Mouse (Mus musculus) kidney, postnatal 0 days (tissue): Measurements from ENCODE around the gene Rtp2. TPM values are rescaled to one million over a fixed set of nuclear protein-coding genes. Genes with fewer than 3 reads are reported as not detected.

Experiments
- ATAC-seq: fragments of 200-750 bp; cut with Nextera tagmentation; replicated peaks from 2 replicates; pipeline ENCODE4 v1.8.0; 2017; ENCODE audit warnings: low read depth, moderate number of reproducible peaks, moderate TSS enrichment, moderate library complexity; ENCODE audit not compliant: low FRiP score
- DNase-seq: peaks from one replicate; pipeline ENCODE4 v3.0.0-alpha.2; 2016; ENCODE audit warnings: low spot score
- H3K27ac ChIP-seq: fragments of 300-500 bp; sonication (generic); 2 replicates; pipeline ENCODE4 v1.5.1; 2014; ENCODE audit warnings: mild to moderate bottlenecking
- H3K27me3 ChIP-seq: fragments of 300-500 bp; sonication (generic); 2 replicates; pipeline ENCODE4 v1.6.1; 2014; ENCODE audit warnings: low read length, mixed read lengths; ENCODE audit not compliant: insufficient read depth
- H3K36me3 ChIP-seq: fragments of 300-500 bp; sonication (generic); 2 replicates; pipeline ENCODE4 v1.6.1; 2014; ENCODE audit warnings: low read length, mixed read lengths; ENCODE audit not compliant: insufficient read depth
- H3K4me1 ChIP-seq: fragments of 300-500 bp; sonication (generic); replicated peaks from 2 replicates; pipeline ENCODE4 v1.6.1; 2014; ENCODE audit warnings: antibody characterized with exemption, low read length, mixed read lengths; ENCODE audit not compliant: insufficient read depth
- H3K4me2 ChIP-seq: fragments of 300-500 bp; sonication (generic); 2 replicates; pipeline ENCODE4 v1.6.1; 2014; ENCODE audit warnings: mild to moderate bottlenecking, low read length, moderate library complexity, mixed read lengths
- H3K4me3 ChIP-seq: fragments of 300-500 bp; sonication (generic); replicated peaks from 2 replicates; pipeline ENCODE4 v1.5.1; 2014; ENCODE audit warnings: low read depth, low read length
- H3K9ac ChIP-seq: fragments of 300-500 bp; sonication (generic); 2 replicates; pipeline ENCODE4 v1.6.1; 2014; ENCODE audit warnings: low read depth, low read length
- H3K9me3 ChIP-seq: fragments of 300-500 bp; sonication (generic); replicated peaks from 2 replicates; pipeline ENCODE4 v1.6.1; 2016; ENCODE audit warnings: low read length, inconsistent platforms, mixed read lengths
- CTCF ChIP-seq: IDR thresholded peaks from 2 replicates; pipeline ENCODE4 v1.5.1; 2016; ENCODE audit warnings: antibody characterized with exemption, low read depth, mild to moderate bottlenecking, moderate library complexity
- WGBS: fragments of 180-500 bp; shearing (Covaris S2); extraction: QIAGEN DNeasy Blood & Tissue Kit; methylation state at CpG from one replicate; pipeline ENCODE4 v1.1.7; 2014; 5-methylcytosine and 5-hydroxymethylcytosine counted together
- polyA plus RNA-seq: library from polyadenylated mRNA; unstranded; fragments of >200 nt; fragmentation: Nextera tagmentation; extraction: Ambion mirVana; gene quantifications from 2 replicates; pipeline ENCODE4 v1.2.1, GENCODE M21; 2015

Rtp2 gene
- polyA plus RNA-seq, 1 experiment from 2014 or later = not detected

GRCm38 (mm10) chr16:23953959-23954260, 21.7 kb upstream of the Rtp2 start:
- no peak overlapping the region for H3K27ac ChIP-seq
- H3K4me2 ChIP-seq = no peak overlapping the region
- H3K4me3 ChIP-seq = no peak overlapping the region
- 4% methylated on average over 1 of the region's 1 CpGs for WGBS
- no peak for TF ChIP-seq CTCF
- no peaks in the 10 kb centered on the region for H3K36me3 ChIP-seq
- ATAC-seq (no peak; the same call in 1 of the 2 replicates), DNase-seq (no peak)
- no peak overlapping the region for H3K9ac ChIP-seq
- H3K9me3 ChIP-seq = no peaks in the 10 kb centered on the region
- no peaks in the 10 kb centered on the region for H3K4me1 ChIP-seq
- no peaks in the 10 kb centered on the region for H3K27me3 ChIP-seq

DNA sequence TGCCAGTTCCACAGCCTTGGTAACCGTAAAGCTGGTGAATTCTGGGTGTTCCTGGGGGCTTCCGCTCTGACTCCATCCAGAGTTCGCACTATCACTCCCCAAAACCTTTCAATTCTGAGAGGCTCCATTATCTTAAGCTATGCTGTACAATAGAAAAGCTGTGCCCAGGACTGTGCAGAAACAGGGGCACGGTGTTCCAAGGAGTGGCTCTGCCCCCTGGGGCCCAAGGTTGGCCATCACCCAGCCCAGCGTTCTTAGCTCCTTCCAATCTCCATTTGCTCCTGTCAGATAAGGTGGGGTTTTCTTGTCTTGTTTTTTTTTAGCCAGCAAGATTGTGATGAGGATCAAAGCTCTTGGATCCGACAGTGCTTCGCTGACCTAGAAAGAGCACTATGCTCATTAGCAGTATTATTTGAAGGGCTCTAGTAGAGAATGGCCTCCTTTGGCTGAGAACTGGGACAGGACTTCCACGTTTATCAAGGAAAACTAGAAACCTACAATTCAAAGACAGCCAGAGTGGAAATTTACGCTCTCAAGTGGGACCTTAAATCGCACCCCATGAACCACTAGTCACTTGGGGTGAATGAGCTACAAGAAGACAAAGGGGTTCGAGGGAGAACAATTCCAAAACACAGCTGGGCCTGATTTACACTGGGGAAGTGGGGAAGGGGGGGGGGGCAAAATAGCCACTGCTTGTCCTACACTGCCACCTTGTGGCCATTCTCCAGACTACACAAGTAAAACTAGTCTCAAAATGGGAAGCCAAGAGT, 21.2 kb upstream of the Rtp2 start:
- no peak overlapping the region for H3K9ac ChIP-seq
- no peaks in the 10 kb centered on the region for H3K36me3 ChIP-seq
- WGBS = 47% methylated on average over 11 of the region's 11 CpGs
- ATAC-seq (no peak), DNase-seq (peak; percentile 70)
- H3K4me2 ChIP-seq = no peak overlapping the region
- no peak overlapping the region for H3K4me3 ChIP-seq
- no peaks in the 10 kb centered on the region for H3K27me3 ChIP-seq
- H3K27ac ChIP-seq = no peak overlapping the region
- no peaks in the 10 kb centered on the region for H3K4me1 ChIP-seq
- TF ChIP-seq CTCF = peak; percentile 74
- no peaks in the 10 kb centered on the region for H3K9me3 ChIP-seq

DNA sequence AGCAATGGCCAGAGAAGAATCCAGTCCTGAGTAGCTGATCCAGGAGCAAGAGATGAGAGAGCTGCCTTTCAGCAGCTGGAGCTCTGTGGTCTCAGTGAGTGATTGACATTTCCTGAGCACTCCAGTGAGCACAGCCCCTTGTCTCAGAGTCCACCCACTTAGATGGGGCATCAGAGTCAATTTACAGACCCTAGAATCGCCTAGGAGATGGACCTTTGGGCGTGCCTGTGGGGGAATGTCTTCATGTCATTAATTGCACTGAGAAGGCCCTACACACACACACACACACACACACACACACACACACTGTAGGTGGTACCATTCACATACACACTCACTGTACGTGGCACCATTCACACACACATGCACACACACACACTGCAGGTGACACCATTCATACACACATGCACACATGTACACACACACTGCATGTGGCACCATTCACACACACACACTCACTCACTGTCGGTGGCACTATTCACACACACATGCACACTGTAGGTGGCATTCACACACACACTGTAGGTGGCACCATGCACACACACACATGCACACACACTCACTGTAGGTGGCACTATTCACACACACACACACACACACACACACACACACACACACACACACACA, 20.0 kb upstream of the Rtp2 start:
- no peak for DNase-seq
- no peaks in the 10 kb centered on the region for H3K36me3 ChIP-seq
- no peak for TF ChIP-seq CTCF
- no peaks in the 10 kb centered on the region for H3K4me1 ChIP-seq
- no peaks in the 10 kb centered on the region for H3K27me3 ChIP-seq
- peak; percentile 40; the same call in 1 of the 2 replicates for ATAC-seq
- no peak overlapping the region for H3K9ac ChIP-seq
- H3K27ac ChIP-seq = no peak overlapping the region
- WGBS = 68% methylated on average over 4 of the region's 4 CpGs
- H3K9me3 ChIP-seq = no peaks in the 10 kb centered on the region
- H3K4me2 ChIP-seq = no peak overlapping the region
- H3K4me3 ChIP-seq = no peak overlapping the region

DNA sequence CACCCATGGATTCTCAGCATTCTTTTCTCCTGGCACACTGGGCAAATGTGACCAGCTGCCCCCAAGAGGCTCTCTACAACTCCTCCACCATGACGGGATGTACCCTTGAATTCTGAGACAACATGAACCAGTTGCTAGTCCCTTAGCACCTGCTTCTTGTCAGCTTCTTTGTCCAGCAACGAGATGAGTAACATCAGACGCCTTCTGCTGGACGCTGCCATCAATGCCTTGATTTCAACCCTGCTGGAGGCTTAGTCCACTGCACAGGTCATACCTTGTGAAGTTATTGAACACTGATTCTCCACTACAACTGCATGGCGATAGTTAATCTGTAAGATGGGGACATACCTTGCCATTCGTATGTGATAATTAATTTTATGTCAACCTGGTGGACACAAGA, 15.5 kb upstream of the Rtp2 start:
- Histone ChIP-seq H3K27me3 (no peaks in the 10 kb centered on the region), H3K4me2 (no peak overlapping the region), H3K27ac (no peak overlapping the region), H3K4me3 (no peak overlapping the region), H3K36me3 (no peaks in the 10 kb centered on the region), H3K9me3 (no peaks in the 10 kb centered on the region), H3K4me1 (no peaks in the 10 kb centered on the region), H3K9ac (no peak overlapping the region)
- no peak for TF ChIP-seq CTCF
- 87% methylated on average over 6 of the region's 6 CpGs for WGBS
- DNase-seq = no peak
- ATAC-seq = no peak

DNA sequence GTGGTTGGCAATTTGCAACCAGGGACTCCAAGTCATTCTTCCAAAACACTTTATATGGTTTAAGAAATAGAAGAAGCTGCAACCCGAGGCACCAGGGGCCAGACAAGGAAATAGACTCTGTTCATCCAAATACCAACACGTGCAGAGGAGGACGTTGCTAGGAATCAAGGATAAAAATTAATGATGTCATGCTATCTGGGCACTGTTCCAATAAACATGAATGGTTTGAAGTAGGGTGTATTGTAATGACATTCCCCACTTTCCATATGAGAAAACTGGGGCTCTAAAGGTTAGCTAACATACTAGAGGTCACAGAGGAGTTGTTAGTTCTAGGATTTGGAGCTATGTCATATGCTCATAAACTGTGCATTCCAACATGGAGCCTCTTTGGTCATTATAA, 12.6 kb upstream of the Rtp2 start:
- no peaks in the 10 kb centered on the region for H3K9me3 ChIP-seq
- H3K27me3 ChIP-seq = no peaks in the 10 kb centered on the region
- no peaks in the 10 kb centered on the region for H3K4me1 ChIP-seq
- no peak overlapping the region for H3K27ac ChIP-seq
- DNase-seq (no peak), ATAC-seq (no peak)
- no peak overlapping the region for H3K4me2 ChIP-seq
- H3K4me3 ChIP-seq = no peak overlapping the region
- TF ChIP-seq CTCF = no peak
- H3K36me3 ChIP-seq = no peaks in the 10 kb centered on the region
- WGBS = 25% methylated on average over 3 of the region's 3 CpGs
- H3K9ac ChIP-seq = no peak overlapping the region

GRCm38 (mm10) chr16:23934397-23934796, 2.2 kb upstream of the Rtp2 start:
- ATAC-seq (no peak), DNase-seq (no peak)
- no peaks in the 10 kb centered on the region for H3K36me3 ChIP-seq
- H3K9me3 ChIP-seq = no peaks in the 10 kb centered on the region
- no peak overlapping the region for H3K4me2 ChIP-seq
- no peak overlapping the region for H3K9ac ChIP-seq
- WGBS = 71% methylated on average over 2 of the region's 2 CpGs
- H3K27ac ChIP-seq = no peak overlapping the region
- no peak for TF ChIP-seq CTCF
- no peak overlapping the region for H3K4me3 ChIP-seq
- no peaks in the 10 kb centered on the region for H3K27me3 ChIP-seq
- H3K4me1 ChIP-seq = no peaks in the 10 kb centered on the region
